Mouse (Mus musculus) hindbrain, embryonic 14.5 days (tissue): ENCODE results near the gene Traf7. TPM values are rescaled to one million over a fixed set of nuclear protein-coding genes. Genes with fewer than 3 reads are reported as not detected.

Source experiments
- ATAC-seq: fragments of 200-750 bp; cut with Nextera tagmentation; 2 replicates; pipeline ENCODE4 v1.8.0; 2017; ENCODE audit warnings: moderate number of reproducible peaks, mild to moderate bottlenecking, moderate TSS enrichment, moderate library complexity; ENCODE audit not compliant: low FRiP score
- DNase-seq: peaks from one replicate; pipeline ENCODE4 v3.0.0-alpha.2; 2015; ENCODE audit warnings: low spot score
- H3K27ac ChIP-seq: fragments of 300-500 bp; sonication (generic); 2 replicates; pipeline ENCODE4 v1.5.1; 2014; ENCODE audit warnings: mild to moderate bottlenecking, moderate library complexity
- H3K27me3 ChIP-seq: fragments of 300-500 bp; sonication (generic); 2 replicates; pipeline ENCODE4 v1.6.1; 2014; ENCODE audit warnings: mild to moderate bottlenecking, low read length, mixed read lengths; ENCODE audit not compliant: control insufficient read depth, insufficient read depth
- H3K36me3 ChIP-seq: fragments of 300-500 bp; sonication (generic); replicated peaks from 2 replicates; pipeline ENCODE4 v1.6.1; 2014; ENCODE audit not compliant: control insufficient read depth, insufficient read depth
- H3K4me1 ChIP-seq: fragments of 300-500 bp; sonication (generic); replicated peaks from 2 replicates; pipeline ENCODE4 v1.6.1; 2014; ENCODE audit warnings: antibody characterized with exemption, low read length, mixed read lengths; ENCODE audit not compliant: control insufficient read depth, insufficient read depth
- H3K4me2 ChIP-seq: fragments of 300-500 bp; sonication (generic); replicated peaks from 2 replicates; pipeline ENCODE4 v1.6.1; 2014; ENCODE audit warnings: mild to moderate bottlenecking, moderate library complexity
- H3K4me3 ChIP-seq: fragments of 300-500 bp; sonication (generic); replicated peaks from 2 replicates; pipeline ENCODE4 v1.5.1; 2014; ENCODE audit warnings: mild to moderate bottlenecking, low read length
- H3K9ac ChIP-seq: fragments of 300-500 bp; sonication (generic); 2 replicates; pipeline ENCODE4 v1.6.1; 2014
- H3K9me3 ChIP-seq: fragments of 300-500 bp; sonication (generic); 2 replicates; pipeline ENCODE4 v1.6.1; 2016; ENCODE audit warnings: low read length; ENCODE audit not compliant: control insufficient read depth
- WGBS: fragments of 180-500 bp; shearing (Covaris S2); extraction: QIAGEN DNeasy Blood & Tissue Kit; methylation state at CpG from one replicate; pipeline ENCODE4 v1.1.7; 2014; 5-methylcytosine and 5-hydroxymethylcytosine counted together
- polyA plus RNA-seq: library from polyadenylated mRNA; unstranded; fragments of >200 nt; fragmentation: Nextera tagmentation; extraction: Ambion mirVana; gene quantifications from 2 replicates; pipeline ENCODE4 v1.2.1, GENCODE M21; 2014

The Traf7 gene
- polyA plus RNA-seq, 1 experiment from 2014 or later, result 75.0 TPM

GRCm38 (mm10) chr17:24477053-24477984 is 50.4 kb downstream of the Traf7 start:
- Histone ChIP-seq H3K4me2 (peak overlapping the region; percentile 65; the same call in 1 of the 2 replicates), H3K27me3 (no peaks in the 10 kb centered on the region), H3K4me1 (peaks cover 5% of the 10 kb centered on the region), H3K9ac (0 out of 2 replicates have a peak overlapping the region, but pooled peaks have one; percentile 80), H3K36me3 (peaks cover 50% of the 10 kb centered on the region), H3K9me3 (no peaks in the 10 kb centered on the region), H3K4me3 (no peak overlapping the region), H3K27ac (no peak overlapping the region)
- no peak for DNase-seq
- ATAC-seq, result no peak
- WGBS, result 95% methylated on average over 20 of the region's 20 CpGs

DNA sequence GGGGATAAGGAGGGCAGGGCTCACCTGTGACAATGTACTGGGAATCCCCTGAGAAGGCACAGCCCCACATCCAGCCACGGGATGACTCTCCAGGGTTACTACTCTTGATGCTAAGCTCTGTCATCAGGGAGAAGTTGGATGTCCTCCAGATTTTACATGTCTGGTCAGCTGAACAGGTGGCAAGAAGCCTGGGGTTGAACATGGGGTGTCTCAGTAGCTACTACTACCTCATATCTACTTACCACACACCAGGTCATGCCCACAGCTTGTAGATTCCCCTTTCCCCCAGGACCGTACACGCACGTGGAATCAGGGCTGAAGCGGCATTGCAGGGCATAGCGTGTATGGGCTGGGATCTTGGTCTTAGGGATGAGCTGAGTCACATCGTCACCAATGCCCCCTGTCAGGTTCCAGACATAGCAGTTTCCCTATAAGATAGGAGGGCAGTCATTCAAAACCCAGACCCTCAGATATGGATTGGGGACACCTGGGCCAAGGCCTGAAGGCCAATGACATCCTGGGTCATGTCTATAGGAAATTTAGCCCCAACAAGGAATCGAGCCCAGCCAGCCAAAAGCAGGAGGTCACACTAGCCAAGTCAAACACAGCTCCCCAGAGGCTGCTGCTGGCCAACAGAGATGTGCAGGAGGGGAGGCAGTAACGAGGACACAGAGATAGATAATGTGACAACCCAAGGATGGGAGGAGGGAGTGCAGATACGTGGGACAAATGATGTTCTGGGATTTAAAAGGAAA is 51.5 kb downstream of the Traf7 start:
- H3K4me3 ChIP-seq, result no peak overlapping the region
- no peak overlapping the region for H3K27ac ChIP-seq
- H3K9me3 ChIP-seq, result no peaks in the 10 kb centered on the region
- peaks cover 52% of the 10 kb centered on the region for H3K36me3 ChIP-seq
- DNase-seq (no peak), ATAC-seq (no peak)
- no peak overlapping the region for H3K4me2 ChIP-seq
- WGBS, result 92% methylated on average over 10 of the region's 10 CpGs
- H3K9ac ChIP-seq, result no peak overlapping the region
- peaks cover 16% of the 10 kb centered on the region for H3K4me1 ChIP-seq
- no peaks in the 10 kb centered on the region for H3K27me3 ChIP-seq

GRCm38 (mm10) chr17:24475586-24475985 is 52.2 kb downstream of the Traf7 start:
- Histone ChIP-seq H3K9me3 (no peaks in the 10 kb centered on the region), H3K4me1 (peaks cover 20% of the 10 kb centered on the region), H3K36me3 (peaks cover 52% of the 10 kb centered on the region), H3K4me2 (no peak overlapping the region), H3K9ac (no peak overlapping the region), H3K27ac (no peak overlapping the region), H3K4me3 (no peak overlapping the region), H3K27me3 (no peaks in the 10 kb centered on the region)
- ATAC-seq (no peak), DNase-seq (no peak)
- WGBS, result 92% methylated on average over 6 of the region's 6 CpGs

DNA sequence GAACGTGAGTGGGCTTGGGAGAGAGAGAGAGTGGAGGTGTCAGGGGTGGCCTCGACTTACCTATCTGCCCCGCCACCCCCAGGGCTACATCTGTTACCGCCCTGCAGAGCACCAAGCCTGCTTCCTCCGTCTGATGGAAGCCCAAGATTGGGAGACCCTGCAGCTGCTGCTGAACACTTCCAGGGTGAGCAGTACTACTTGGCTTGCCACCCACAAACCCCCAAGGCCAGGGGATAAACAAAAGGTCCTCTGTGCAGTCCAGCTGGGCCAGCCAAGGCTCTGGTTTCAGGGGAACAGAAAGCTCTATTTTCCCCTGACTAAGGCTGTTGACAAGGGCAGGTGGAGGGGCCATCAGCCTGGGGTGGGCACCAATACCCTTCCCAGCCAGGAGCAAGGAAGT is 53.2 kb downstream of the Traf7 start:
- Histone ChIP-seq H3K4me2 (no peak overlapping the region), H3K27ac (no peak overlapping the region), H3K36me3 (peaks cover 52% of the 10 kb centered on the region), H3K9ac (no peak overlapping the region), H3K9me3 (no peaks in the 10 kb centered on the region), H3K4me3 (no peak overlapping the region), H3K27me3 (no peaks in the 10 kb centered on the region), H3K4me1 (peaks cover 20% of the 10 kb centered on the region)
- WGBS, result 93% methylated on average over 5 of the region's 5 CpGs
- ATAC-seq (no peak), DNase-seq (no peak)

DNA sequence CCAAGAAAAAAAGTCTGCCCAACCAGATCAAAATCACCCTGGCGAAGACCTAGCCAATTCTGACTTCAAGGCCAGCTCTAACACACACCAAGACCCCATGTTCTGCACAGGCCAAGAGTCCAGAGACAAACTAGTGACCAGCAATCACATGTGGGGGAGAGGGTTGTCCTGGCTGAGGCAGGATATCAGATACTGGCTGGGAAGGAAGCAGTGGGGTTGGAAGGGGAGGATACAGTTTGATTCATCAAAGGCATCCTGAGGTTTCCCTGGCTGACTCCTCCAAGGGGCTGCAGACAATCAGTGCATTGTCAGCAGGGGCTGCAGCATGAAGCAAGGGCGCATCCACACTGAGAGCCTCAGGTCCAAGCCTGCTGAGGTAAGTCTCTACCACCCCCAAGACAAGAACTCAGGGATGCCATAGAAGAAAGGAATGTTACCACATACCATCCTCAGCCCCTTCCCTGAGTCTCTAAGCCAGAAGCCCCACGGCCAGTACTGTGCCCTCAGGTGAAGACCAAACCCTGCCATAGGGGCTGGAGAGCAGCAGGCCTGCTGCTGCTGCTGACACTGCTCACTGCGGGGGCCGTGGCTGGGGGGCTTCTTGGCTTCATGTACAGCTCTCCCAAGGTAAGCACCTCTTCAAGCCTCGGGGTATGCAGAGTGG is 54.0 kb downstream of the Traf7 start, which contains the start of gene Bricd5:
Bricd5 (plus strand) TSS at position 273 of the 664 bp plus-strand sequence.
- Histone ChIP-seq H3K9me3 (no peaks in the 10 kb centered on the region), H3K27ac (no peak within 1 kb of the TSS), H3K4me1 (peaks cover 20% of the 10 kb centered on the region), H3K4me3 (no peak within 1 kb of the TSS), H3K4me2 (peak within 1 kb of the TSS; percentile 99; the same call in 1 of the 2 replicates), H3K9ac (no peak within 1 kb of the TSS), H3K27me3 (no peaks in the 10 kb centered on the region), H3K36me3 (peaks cover 52% of the 10 kb centered on the region)
- ATAC-seq (no peak), DNase-seq (no peak)
- WGBS, result 75% methylated on average over 6 of the region's 6 CpGs

GRCm38 (mm10) chr17:24472512-24472911 is 55.2 kb downstream of the Traf7 start:
- DNase-seq (no peak), ATAC-seq (no peak)
- 86% methylated on average over 4 of the region's 4 CpGs for WGBS
- peak overlapping the region; percentile 94 for H3K4me3 ChIP-seq
- peak overlapping the region; percentile 99 for H3K4me2 ChIP-seq
- H3K9ac ChIP-seq, result no peak overlapping the region
- peaks cover 52% of the 10 kb centered on the region for H3K36me3 ChIP-seq
- no peaks in the 10 kb centered on the region for H3K27me3 ChIP-seq
- H3K4me1 ChIP-seq, result peaks cover 20% of the 10 kb centered on the region
- no peak overlapping the region for H3K27ac ChIP-seq
- H3K9me3 ChIP-seq, result no peaks in the 10 kb centered on the region

GRCm38 (mm10) chr17:24470701-24471527 is 56.8 kb downstream of the Traf7 start:
- 1% methylated on average over 68 of the region's 68 CpGs for WGBS
- Histone ChIP-seq H3K4me2 (peak overlapping the region; percentile 99), H3K4me3 (peak overlapping the region; percentile 94), H3K36me3 (peaks cover 38% of the 10 kb centered on the region), H3K27ac (peak overlapping the region; percentile 84), H3K9me3 (no peaks in the 10 kb centered on the region), H3K9ac (peak overlapping the region; percentile 92), H3K4me1 (peaks cover 20% of the 10 kb centered on the region), H3K27me3 (no peaks in the 10 kb centered on the region)
- no peak for DNase-seq
- peak; percentile 21 for ATAC-seq

- peak within 1 kb of the TSS; percentile 94 for H3K4me3 ChIP-seq
- ATAC-seq, result peak; percentile 98
- H3K4me2 ChIP-seq, result peak within 1 kb of the TSS; percentile 99
- no peaks in the 10 kb centered on the region for H3K9me3 ChIP-seq
- peak; percentile 100 for DNase-seq
- H3K36me3 ChIP-seq, result peaks cover 30% of the 10 kb centered on the region
- peaks cover 20% of the 10 kb centered on the region for H3K4me1 ChIP-seq
- no peaks in the 10 kb centered on the region for H3K27me3 ChIP-seq
- peak within 1 kb of the TSS; percentile 84 for H3K27ac ChIP-seq
- under 1% methylated on average over 71 of the region's 75 CpGs for WGBS
- peak within 1 kb of the TSS; percentile 92 for H3K9ac ChIP-seq
Observed at GRCm38 (mm10) chr17:24469910-24470602, 57.7 kb downstream of the Traf7 start, which contains the start of the genes E4f1 and Pgp. TSS of gene E4f1 (minus strand) at chr17:24470313. TSS of gene Pgp (plus strand) at chr17:24470392.
